Mouse (Mus musculus): ENCODE data around the gene Cass4.

Gene Cass4

DNA sequence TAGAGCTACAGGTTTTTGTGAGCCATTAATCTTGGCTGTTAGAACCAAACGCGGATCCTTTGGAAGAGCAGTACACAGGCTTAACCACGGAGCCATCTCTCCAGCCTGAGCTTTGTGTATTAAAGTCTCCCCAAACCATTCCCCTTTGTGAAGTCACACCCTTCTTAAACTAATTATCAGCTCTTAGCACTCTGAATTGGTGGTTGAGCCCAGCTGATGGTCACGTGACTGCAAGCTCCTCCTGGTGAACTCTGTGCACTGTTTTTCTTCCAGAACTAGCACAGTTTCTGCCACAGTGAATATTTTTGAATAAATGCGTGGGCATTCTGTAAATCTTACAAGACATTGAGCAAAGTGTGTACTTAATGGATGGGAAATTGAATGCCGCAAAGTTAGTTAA is 47.6 kb downstream of the Cass4 start:
- no peak for DNase-seq

DNA sequence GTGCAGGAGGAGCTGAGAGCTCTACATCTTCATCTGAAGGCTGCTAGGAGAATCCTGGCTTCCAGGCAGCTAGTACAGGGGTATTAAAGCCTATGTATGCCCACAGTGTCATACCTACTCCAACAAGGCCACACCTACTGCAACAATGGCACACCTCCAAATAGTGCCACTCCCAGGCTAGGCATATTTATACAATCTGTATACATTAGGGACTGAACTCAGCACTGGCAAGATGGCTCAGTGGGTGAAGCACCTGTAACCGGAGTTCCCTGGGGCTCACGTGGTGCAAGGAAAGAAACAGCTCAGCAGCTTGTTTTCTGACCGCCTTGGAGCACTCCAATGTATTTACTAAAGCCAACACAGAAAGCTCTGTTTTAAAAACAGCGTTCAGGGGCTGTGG is 52.0 kb downstream of the Cass4 start:
- no peak for DNase-seq

DNA sequence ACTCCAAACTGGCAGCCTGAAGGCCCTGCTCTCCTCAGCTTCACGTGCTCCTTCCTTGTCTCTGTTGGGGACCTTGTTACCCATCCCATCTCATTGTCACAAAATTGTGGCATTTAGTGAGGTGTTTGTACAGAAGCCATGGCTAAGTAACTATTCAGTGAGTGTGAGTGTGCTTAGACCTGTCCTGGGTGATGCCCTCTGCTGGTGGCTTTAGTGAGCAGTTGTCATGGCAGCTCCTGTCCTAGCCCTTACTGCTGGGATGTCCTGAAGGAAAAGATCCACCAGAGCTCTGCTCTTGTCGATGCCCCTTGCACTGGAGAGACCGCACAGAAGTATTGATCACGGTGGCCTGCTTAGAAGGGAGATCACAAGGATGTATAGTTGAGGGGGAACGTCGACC is 53.7 kb downstream of the Cass4 start:
- DNase-seq: no peak

DNA sequence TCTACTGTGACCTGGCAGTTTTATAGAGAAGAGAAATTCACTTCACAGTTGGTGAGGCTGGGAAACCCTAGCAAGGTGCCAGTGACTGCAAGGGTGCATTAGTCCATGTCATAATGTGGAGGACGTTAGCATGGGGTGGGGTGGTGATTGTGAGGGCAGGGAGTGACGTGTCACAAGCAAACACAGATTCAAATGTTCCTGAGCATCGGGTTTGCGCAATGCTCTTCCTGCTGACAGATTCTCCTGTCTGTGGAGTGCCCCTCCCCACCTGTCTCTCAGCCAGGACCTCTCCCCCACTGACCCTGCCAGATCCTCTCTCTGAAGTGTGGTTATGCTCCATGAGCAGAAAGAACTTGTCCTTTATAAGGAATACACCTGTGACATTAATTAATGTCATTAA is 54.7 kb downstream of the Cass4 start:
- no peak for DNase-seq

DNA sequence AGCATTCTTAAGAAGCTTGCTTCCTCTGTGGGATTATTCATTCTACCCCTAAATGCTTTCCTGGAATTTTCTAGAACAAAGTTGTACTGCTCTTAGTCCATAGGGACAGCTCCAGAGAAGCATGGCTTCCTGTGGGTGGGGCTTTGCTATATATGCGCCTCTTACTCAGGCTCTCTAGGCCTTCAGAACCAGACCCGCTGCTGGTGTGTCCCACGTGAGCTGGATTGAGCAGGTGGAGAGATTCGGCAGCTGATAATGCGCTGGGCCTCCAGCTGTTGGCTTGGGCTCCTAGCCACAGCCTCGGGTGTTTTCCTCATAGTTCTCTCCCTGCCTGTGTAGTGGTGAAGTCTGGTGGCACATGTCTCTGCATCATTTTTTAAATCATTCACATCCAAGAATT is 57.0 kb downstream of the Cass4 start:
- DNase-seq: no peak

DNA sequence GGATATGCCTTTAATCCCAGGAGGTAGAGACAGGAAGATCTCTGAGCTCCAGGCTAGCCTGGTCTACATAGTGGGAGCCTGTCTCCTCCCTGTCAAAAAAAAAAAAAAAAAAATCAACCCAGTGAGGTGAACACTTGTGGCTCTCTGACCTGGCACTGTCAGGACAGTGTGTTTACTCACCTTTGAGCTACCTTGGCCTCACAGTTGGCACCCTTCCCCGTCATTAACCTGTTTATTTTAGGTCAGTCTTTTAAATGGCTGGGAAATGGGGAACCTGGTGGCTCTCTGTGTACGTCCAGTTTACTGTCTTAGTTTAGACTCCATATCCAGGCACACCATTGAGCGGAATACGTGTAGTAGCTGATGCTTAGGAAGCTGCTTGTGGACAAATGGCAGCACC is 58.4 kb downstream of the Cass4 start:
- DNase-seq: no peak

DNA sequence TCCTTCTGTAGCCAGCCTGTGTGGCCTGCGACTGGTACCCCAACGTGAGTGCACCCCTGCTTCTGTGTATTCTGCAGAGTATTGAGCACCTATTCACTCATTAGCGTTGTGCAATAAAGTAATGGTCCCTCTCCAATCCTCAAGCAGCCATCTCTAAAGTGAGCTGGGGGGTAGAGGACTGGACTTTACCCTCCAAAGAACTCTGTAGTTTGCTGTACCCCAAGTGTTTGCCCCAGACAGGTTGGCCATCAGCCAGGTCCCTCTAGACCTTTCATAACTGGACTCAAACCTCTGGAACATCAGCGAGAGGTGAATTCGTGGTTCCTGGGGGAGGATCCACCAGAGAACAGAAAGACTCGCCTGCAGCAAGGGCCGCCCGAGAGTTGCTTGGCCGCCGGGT is 58.9 kb downstream of the Cass4 start:
- DNase-seq: no peak

DNA sequence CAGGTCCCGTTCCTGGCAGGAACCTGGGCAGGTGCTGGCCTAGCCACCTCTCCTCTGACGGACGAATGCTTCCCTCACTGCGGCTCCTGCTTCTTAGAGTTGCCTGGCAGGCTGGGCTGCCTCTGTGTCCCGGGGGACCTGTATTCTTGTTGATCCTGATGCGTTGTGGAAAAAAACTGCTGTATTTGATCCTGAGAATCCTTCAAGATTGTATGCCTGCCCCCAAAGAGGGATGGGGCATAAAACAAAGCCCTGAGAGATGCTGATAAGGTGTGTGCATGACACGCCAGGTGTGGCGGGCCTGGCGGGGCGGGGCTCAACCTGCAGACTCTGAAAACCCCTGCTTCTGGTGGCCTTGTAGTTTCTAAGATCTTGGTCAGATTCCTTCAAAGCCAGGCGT is 64.9 kb downstream of the Cass4 start, which contains the start of gene Gcnt7:
Gene Gcnt7, minus strand, starts transcription at position 101 of the 400 bp plus-strand sequence.
- no peak for DNase-seq

DNA sequence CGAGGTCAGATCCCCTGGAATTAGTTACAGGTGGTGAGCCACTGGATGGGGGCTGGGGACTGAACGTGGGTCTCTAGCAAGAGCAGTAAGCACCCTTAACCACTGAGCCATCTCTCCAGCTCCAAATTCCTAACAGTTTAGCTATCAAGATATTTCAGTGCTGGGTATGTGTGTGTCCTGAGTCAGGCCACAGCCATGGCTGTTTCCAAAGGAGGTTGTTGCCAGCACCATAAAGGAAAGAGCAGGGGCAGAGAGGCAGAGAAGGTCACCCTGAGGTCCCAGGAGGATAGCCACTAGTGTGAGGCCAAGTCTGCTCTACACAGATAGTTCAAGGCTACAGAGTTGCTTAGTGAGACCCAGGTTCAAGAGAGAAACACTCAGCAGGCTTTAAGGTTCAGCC is 67.1 kb downstream of the Cass4 start:
- DNase-seq: no peak

DNA sequence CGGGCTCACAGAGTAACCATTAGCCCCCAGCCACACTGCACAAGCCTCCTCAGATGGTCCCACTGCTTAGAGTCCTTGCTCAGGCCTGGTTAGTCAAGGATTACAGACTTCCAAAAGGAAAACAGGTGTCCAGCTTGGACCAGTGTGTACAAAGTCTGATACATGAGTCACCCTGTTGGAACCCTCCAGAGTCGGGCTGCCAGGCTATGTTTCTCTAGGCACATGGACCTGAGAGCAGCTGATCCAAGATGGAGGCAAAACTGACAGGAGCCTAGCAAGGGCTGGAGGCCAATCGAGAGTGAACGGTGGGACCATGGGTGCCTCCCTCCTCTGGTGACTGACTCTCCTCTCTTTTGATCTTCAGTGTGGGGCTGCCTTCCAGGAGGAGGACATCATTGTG is 69.2 kb downstream of the Cass4 start:
- no peak for DNase-seq

DNA sequence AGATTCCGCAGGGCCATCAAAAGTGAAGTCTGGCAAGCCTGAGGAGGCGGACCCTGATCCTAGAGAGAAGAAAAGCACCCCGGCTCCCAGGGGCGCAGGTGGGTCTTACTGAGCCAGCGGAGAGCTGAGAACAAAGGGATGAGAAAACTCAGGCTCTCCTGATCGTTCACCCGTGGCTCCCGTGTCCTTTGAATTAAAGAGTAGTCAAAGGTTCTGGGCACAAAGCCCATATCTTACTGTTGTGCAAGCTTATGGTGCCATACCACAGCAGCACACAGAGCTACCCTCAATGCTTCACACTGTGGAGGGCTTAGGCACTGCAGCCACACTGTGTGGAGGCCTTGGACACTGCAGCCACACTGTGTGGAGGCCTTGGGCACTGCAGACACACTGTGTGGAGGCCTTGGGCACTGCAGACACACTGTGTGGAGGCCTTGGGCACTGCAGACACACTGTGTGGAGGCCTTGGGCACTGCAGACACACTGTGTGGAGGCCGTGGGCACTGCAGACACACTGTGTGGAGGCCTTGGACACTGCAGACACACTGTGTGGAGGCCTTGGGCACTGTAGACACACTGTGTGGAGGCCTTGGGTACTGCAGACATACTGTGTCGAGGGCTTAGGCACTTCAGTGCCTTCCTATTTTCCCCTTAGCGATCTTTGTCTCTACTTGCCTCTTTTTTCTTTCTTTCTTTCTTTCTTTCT is 73.0 kb downstream of the Cass4 start:
- DNase-seq: no peak

DNA sequence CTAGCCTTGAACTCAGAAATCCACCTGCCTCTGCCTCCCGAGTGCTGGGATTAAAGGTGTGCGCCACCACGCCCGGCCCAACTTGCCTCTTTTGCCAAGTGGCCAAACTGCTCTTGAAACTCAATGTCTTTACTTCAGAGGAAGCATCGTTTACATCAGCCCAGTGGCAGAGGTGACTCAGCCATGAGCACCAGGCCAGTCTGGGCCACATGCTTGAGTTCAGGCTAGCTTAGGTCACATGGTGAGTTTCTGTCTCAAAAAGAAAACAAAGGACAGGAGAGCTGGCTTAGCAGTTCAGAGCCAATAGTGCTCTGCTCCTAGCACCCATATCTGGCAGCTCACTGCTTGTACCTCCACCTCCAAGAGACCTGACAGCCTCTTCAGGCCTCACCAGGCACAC is 73.6 kb downstream of the Cass4 start:
- DNase-seq: no peak

DNA sequence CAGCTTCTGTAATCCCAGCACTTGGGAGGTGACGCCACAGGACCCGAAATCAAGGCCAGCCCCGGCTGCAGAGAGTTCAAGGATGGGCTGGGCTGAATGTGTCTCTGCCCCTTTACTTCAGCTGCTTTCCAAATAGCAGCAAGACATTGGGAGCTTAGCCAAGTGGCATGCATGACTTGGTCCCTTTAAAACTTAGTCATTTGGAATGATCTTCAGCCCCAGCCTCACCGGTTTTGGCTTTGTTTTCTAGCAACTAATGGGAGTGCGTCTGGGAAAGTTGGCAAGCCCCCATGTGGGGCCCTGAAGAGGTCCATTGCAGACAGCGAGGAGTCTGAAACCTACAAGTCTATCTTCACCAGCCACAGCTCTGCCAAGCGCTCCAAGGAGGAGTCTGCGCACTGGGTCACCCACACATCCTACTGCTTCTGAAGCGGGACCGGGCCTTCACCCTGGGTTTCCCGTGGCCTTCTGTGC is 74.8 kb downstream of the Cass4 start:
- no peak for DNase-seq

DNA sequence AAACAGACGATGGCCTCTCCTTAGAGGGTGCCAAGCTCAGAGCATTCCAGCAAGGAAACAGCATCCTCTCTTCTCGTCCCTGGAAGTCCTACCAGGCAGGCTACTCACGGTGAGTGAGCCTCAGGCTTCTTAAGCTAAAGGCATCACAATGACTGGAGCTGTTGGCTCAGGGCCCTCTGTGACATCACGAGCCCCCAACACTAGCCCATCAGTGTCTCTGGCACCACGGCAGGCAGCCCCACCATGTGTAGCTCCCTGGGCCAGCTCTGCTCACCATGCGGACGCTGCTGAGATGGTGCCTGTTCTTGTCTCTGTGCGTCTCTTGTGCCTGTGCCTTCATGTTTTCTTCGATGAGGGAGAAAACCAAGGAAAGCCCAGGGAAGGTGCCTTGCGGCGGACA is 78.7 kb downstream of the Cass4 start, which contains the start of gene Fam209:
Gene Fam209, plus strand, starts transcription at position 203 of the 400 bp plus-strand sequence.
- DNase-seq: no peak

DNA sequence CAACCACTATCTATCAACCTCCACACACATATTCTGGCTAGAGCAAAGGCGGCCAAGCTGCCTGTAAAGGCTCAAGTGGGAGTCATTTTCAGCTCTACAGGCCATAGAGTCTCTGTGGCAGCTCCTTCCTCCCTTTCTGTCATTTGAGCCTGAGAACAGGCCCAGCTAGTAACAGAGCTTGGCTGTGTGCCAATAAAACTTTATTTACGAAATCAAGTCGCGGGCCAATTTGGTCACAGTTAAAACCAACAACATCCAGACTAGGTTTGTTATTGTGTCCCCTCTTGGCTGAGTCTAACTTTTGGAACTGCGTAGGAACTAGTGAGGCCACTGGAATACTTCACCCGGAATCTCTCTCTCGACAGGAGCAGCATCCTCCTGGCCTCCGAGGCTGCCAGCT is 80.0 kb downstream of the Cass4 start:
- DNase-seq: no peak

DNA sequence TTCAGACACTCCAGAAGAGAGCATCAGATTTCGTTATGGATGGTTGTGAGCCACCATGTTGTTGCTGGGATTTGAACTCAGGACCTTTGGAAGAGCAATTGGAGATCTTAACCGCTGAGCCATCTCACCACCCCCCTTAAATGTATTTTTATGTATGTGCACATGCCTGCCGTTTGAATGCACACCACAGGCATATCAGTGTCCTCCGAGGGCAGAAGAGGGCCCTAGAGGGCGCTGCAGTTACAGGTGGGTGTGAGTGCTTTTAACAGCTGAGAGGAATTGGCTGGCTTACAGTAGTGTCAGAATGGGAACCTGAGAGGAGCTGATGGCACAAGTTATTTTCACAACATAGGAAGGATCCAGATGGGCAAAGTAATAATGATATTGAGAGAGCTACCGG is 81.4 kb downstream of the Cass4 start:
- DNase-seq: no peak

DNA sequence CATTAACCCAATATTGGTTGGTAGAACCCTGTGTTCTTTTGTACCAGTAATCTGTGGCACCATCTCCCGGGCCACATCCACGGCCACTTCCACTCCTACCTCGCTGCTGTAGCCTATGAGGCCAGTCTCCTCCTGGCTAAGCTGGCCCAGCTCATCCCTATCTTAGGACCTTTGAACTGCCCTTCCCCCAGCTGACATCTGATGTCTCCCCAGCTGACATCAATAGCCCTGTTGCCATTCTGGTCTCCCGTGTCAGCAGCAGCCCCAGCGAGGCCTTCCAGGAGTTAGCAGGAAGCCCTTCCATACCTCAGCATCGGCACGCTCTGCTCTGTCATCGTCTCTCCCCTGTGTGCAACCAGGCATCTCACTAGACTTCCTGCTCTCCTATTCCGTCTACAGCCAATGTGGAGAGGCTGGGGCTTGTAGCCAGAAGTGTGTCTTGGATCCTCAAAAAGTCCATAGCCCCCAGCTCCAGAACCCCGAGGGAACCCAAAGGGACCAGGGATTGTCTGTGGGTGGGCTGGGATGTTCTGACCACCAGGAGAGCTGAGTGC is 83.2 kb downstream of the Cass4 start:
- DNase-seq: no peak

DNA sequence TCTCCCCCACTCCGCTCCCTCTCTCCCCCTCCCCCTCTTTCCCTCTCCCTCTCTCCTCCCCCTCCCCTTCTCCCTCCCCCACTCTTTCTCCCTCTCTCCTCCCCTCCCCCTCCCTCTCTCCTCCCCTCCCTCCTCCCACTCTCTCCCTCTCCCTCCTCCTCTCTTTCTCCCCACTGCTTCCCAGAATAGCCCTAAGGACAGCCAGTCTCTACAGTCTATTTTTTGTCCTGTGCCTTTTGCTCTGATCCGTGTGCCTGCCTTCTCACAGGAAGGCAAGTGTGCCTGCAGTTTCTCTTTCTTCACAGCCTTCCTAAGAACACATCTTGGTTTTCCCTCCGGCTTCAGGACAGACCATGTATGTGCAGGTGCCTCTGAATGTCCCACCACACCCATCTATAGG is 83.8 kb downstream of the Cass4 start:
- DNase-seq: no peak

DNA sequence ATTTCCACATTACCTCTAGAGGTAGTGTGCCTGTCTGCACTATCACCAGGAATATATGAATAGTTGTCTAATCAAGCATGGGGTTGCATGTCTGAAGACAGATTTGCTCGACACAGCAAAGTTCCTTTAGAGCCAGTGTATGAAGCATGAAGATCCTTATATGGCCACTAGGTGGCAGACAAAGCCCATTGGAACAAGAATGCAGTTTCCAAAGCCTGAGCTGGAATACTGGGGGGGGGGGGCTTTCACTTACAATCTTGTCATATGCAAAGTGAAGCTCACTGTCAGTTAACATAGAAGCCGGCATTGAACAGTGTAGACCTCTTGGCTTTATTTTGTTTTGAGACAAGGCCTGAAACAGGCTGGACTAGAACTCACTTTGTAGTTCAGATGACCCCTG is 84.3 kb downstream of the Cass4 start:
- peak; percentile 20 for DNase-seq

DNA sequence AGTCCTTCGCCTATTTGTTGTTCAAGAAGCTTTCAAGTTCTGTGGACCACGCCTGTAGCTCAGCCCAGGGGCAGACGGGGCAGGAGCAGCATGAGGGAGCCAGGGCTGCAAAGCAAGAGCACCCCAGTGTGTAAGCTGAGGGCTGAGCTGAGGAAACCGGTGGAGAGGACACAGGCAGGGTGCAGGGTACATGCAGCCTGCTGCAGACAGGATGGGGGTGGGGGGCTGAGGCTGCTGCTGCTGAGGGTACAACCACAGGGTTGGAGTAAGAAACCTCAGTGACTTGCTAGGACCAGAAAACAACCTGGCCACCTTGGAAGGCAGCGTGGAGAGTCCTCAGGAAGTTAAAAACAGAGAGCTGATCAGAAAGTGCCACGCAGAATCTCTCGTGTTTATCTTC is 86.7 kb downstream of the Cass4 start:
- DNase-seq: no peak

DNA sequence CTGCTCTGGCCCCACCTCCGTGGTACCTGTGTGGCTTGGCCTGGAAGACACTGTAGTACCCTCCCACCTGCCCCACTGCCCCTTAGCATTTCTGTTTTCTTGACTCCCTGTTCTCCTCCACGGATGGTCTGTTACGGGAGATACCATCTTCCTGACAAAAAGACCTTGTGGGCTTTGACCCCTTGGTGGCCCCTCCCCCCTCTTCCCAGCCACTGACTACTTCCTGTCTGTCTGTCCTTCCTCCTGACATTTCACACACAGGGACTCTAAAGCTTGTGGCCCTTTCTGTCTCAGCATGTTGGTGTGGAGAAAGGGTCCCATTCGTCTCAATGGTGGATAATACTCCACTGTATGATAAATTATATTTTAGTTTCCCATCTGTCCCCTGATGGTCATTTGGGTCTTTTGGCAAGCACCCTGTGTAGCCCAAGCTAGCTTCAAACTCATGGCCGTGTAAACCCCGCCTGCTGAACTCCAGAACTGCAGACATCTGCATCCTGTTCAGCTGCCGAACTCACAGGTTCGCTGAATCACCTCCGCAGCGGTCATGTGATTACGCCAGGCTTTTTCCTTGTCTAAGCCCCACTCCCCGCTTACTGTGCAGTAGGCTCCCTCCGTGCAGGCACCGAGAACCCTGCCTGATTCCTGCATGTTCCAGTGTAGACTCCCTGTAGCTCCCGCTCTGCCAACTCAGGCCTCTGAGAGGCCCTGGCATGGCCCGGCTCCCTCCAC is 88.2 kb downstream of the Cass4 start:
- DNase-seq: no peak
